Mouse (Mus musculus): ENCODE results near the gene Tango6. TPM values are rescaled to one million over a fixed set of nuclear protein-coding genes. Genes with fewer than 3 reads are reported as not detected.

The Tango6 gene
- total RNA-seq, 4 experiments from 2014 or later, result 9.9 to 11.0 (median 10.8) TPM

- no peak for DNase-seq (ENCODE audit: low spot score)
Measured at GRCm38 (mm10) chr8:106817171-106817545, 134.3 kb downstream of the Tango6 start.

GRCm38 (mm10) chr8:106818626-106819515 is 136.0 kb downstream of the Tango6 start:
- DNase-seq (ENCODE audit: low spot score), result no peak

- no peak for DNase-seq (ENCODE audit: low spot score)
Measured at GRCm38 (mm10) chr8:106819581-106819980, 136.7 kb downstream of the Tango6 start.

GRCm38 (mm10) chr8:106820553-106821515 is 138.0 kb downstream of the Tango6 start:
- no peak for DNase-seq (ENCODE audit: low spot score)

GRCm38 (mm10) chr8:106828921-106829320 is 146.1 kb downstream of the Tango6 start:
- DNase-seq (ENCODE audit: low spot score), result no peak

GRCm38 (mm10) chr8:106829526-106830045 is 146.7 kb downstream of the Tango6 start:
- DNase-seq (ENCODE audit: low spot score), result peak; percentile 48

GRCm38 (mm10) chr8:106834899-106835298 is 152.0 kb downstream of the Tango6 start:
- peak; percentile 73 for DNase-seq (ENCODE audit: low spot score)

GRCm38 (mm10) chr8:106836525-106836924 is 153.7 kb downstream of the Tango6 start:
- no peak for DNase-seq (ENCODE audit: low spot score)

- DNase-seq (ENCODE audit: low spot score), result no peak
Measured at GRCm38 (mm10) chr8:106838803-106839202, 155.9 kb downstream of the Tango6 start.

GRCm38 (mm10) chr8:106839209-106840001 is 156.5 kb downstream of the Tango6 start:
- peak; percentile 77 for DNase-seq (ENCODE audit: low spot score)

- DNase-seq (ENCODE audit: low spot score), result no peak
Measured at GRCm38 (mm10) chr8:106850034-106850433, 167.2 kb downstream of the Tango6 start.

GRCm38 (mm10) chr8:106854534-106855241 is 171.8 kb downstream of the Tango6 start:
- DNase-seq (ENCODE audit: low spot score), result no peak

GRCm38 (mm10) chr8:106855242-106855562 is 172.3 kb downstream of the Tango6 start:
- no peak for DNase-seq (ENCODE audit: low spot score)

GRCm38 (mm10) chr8:106862845-106863244 is 180.0 kb downstream of the Tango6 start:
- DNase-seq (ENCODE audit: low spot score), result no peak

GRCm38 (mm10) chr8:106865354-106865753 is 182.5 kb downstream of the Tango6 start:
- no peak for DNase-seq (ENCODE audit: low spot score)

GRCm38 (mm10) chr8:106870051-106870450 is 187.2 kb downstream of the Tango6 start, which contains the start of gene Has3:
Has3 (plus strand) TSS chr8:106870242.
- no peak for DNase-seq (ENCODE audit: low spot score)

GRCm38 (mm10) chr8:106870537-106871327 is 187.9 kb downstream of the Tango6 start:
- peak; percentile 46 for DNase-seq (ENCODE audit: low spot score)

- no peak for DNase-seq (ENCODE audit: low spot score)
Measured at GRCm38 (mm10) chr8:106871328-106871926, 188.6 kb downstream of the Tango6 start.

- DNase-seq (ENCODE audit: low spot score), result peak; percentile 72
Measured at GRCm38 (mm10) chr8:106871931-106872371, 189.1 kb downstream of the Tango6 start.

Data from heart, adult 8-10 months (tissue).